Mouse (Mus musculus) forebrain, embryonic 13.5 days (tissue): ENCODE results near the gene Sorbs2. TPM values are rescaled to one million over a fixed set of nuclear protein-coding genes. Genes with fewer than 3 reads are reported as not detected.

Experiments used
- ATAC-seq: fragments of 200-750 bp; cut with Nextera tagmentation; 2 replicates; pipeline ENCODE4 v1.8.0; 2017
- H3K27ac ChIP-seq: fragments of 300-500 bp; sonication (generic); 2 replicates; pipeline ENCODE4 v1.5.1; 2015; ENCODE audit warnings: inconsistent platforms, mild to moderate bottlenecking, moderate library complexity
- H3K27me3 ChIP-seq: fragments of 300-500 bp; sonication (generic); 2 replicates; pipeline ENCODE4 v1.6.1; 2015; ENCODE audit warnings: mild to moderate bottlenecking, inconsistent platforms
- H3K36me3 ChIP-seq: fragments of 300-500 bp; sonication (generic); 2 replicates; pipeline ENCODE4 v1.6.1; 2015; ENCODE audit warnings: mild to moderate bottlenecking, inconsistent platforms; ENCODE audit not compliant: poor library complexity, severe bottlenecking
- H3K4me1 ChIP-seq: fragments of 300-500 bp; sonication (generic); 2 replicates; pipeline ENCODE4 v1.6.1; 2015; ENCODE audit warnings: inconsistent platforms
- H3K4me2 ChIP-seq: fragments of 300-500 bp; sonication (generic); 2 replicates; pipeline ENCODE4 v1.6.1; 2015; ENCODE audit warnings: inconsistent platforms, mild to moderate bottlenecking, moderate library complexity
- H3K4me3 ChIP-seq: fragments of 300-500 bp; sonication (generic); 2 replicates; pipeline ENCODE4 v1.5.1; 2015; ENCODE audit warnings: mild to moderate bottlenecking, inconsistent platforms
- H3K9ac ChIP-seq: fragments of 300-500 bp; sonication (generic); 2 replicates; pipeline ENCODE4 v1.6.1; 2015; ENCODE audit warnings: mild to moderate bottlenecking, inconsistent platforms
- H3K9me3 ChIP-seq: fragments of 300-500 bp; sonication (generic); replicated peaks from 2 replicates; pipeline ENCODE4 v1.6.1; 2016; ENCODE audit warnings: inconsistent platforms
- WGBS: fragments of 180-500 bp; shearing (Covaris S2); methylation state at CpG from one replicate; pipeline ENCODE4 v1.1.7; 2015; 5-methylcytosine and 5-hydroxymethylcytosine counted together
- polyA plus RNA-seq: library from polyadenylated mRNA; unstranded; fragments of >200 nt; fragmentation: Nextera tagmentation; extraction: Ambion mirVana; gene quantifications from 2 replicates; pipeline ENCODE4 v1.2.1, GENCODE M21; 2015

The Sorbs2 gene
- polyA plus RNA-seq, result 101 and 107 TPM in 2 replicates

DNA sequence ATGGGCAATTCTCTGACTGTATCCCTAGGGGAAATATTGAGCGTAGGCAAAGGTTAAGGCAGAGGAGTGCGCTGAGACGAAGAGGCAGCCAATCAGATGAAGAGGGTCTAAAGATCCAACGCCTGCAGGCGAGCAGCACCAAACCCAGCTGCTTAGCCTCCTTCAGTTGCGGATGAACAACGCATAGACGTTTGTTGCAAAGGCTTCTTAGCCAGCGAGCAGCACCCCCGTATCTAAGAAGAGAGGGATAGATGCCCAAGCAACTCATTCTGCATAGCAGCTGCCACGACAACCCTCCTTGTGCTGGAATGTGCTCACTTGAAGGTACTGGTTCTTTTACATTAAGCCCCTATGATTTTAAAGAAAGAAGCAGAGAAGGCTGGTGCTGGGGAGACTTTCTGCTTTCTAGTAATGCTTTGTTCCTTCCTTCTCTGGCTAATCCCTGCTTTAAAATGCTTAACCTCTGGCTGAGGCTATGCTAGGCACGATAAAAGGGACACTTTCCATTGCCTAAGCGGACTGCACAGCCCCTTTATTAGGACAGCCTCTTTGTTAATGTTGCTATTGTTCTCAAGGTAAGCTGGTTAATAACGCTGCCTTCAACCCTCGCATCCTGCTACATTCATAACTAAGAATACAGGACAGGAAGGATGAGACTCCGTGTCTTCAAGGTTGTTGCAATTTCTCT, at the start of gene Sorbs2:
Sorbs2 (plus strand) TSS at position 155 of the 688 bp plus-strand sequence.
- Histone ChIP-seq H3K27ac (peak within 1 kb of the TSS; percentile 87), H3K4me1 (peaks cover 31% of the 10 kb centered on the region), H3K4me3 (peak within 1 kb of the TSS; percentile 47), H3K9me3 (no peaks in the 10 kb centered on the region), H3K9ac (peak within 1 kb of the TSS; percentile 76), H3K27me3 (0 out of 2 replicates have a peak, but pooled peaks cover 2% of the 10 kb centered on the region), H3K4me2 (peak within 1 kb of the TSS; percentile 54), H3K36me3 (no peaks in the 10 kb centered on the region)
- ATAC-seq, result peak; percentile 93
- 2% methylated on average over 16 of the region's 16 CpGs for WGBS

DNA sequence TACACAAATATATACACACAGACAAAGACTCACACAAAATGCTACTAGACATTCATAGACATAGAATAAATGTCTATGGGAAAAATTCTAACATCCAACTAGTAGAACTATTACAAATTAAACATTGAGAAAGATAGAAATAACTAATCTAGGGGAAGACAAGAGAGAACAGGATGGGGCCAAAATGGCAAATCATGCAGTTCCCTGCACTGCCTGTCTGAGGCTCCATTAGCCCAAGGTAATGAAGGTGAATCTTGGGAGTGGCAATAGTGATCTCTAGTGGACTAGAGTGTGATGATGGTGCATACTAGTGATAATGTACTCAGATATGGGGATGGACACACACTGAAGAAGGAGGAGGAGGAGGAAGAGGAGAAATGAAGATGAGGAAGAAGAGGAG, 49.7 kb upstream of the Sorbs2 start:
- H3K27ac ChIP-seq, result no peak overlapping the region
- no peak overlapping the region for H3K4me3 ChIP-seq
- H3K36me3 ChIP-seq, result no peaks in the 10 kb centered on the region
- no peaks in the 10 kb centered on the region for H3K27me3 ChIP-seq
- no peaks in the 10 kb centered on the region for H3K9me3 ChIP-seq
- no peak for ATAC-seq
- H3K4me2 ChIP-seq, result no peak overlapping the region
- H3K9ac ChIP-seq, result no peak overlapping the region
- no peaks in the 10 kb centered on the region for H3K4me1 ChIP-seq

DNA sequence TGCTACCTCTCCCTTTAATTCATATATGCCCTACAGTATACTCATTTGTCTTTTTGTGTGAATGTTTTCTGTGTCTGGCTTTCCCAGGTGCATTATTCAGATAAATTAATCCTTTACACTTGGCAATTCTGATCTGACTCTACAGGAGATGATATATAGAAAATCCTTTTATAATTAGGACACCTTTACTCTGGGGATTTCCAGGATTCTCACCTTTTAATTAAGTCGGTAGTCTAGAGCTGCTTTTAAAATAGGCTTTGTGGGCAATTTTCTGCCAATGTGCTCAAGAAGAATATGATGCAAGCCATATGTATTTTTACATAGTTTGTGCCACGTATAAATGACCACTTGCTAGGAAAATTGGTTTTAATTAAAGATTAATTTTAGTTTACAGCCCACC, 38.6 kb upstream of the Sorbs2 start:
- no peaks in the 10 kb centered on the region for H3K9me3 ChIP-seq
- no peak overlapping the region for H3K9ac ChIP-seq
- ATAC-seq, result peak; percentile 3; the same call in 1 of the 2 replicates
- no peaks in the 10 kb centered on the region for H3K27me3 ChIP-seq
- H3K27ac ChIP-seq, result peak overlapping the region; percentile 69; the same call in 1 of the 2 replicates
- 43% methylated on average over 2 of the region's 2 CpGs for WGBS
- H3K36me3 ChIP-seq, result no peaks in the 10 kb centered on the region
- no peak overlapping the region for H3K4me2 ChIP-seq
- H3K4me3 ChIP-seq, result no peak overlapping the region
- H3K4me1 ChIP-seq, result peaks cover 20% of the 10 kb centered on the region

DNA sequence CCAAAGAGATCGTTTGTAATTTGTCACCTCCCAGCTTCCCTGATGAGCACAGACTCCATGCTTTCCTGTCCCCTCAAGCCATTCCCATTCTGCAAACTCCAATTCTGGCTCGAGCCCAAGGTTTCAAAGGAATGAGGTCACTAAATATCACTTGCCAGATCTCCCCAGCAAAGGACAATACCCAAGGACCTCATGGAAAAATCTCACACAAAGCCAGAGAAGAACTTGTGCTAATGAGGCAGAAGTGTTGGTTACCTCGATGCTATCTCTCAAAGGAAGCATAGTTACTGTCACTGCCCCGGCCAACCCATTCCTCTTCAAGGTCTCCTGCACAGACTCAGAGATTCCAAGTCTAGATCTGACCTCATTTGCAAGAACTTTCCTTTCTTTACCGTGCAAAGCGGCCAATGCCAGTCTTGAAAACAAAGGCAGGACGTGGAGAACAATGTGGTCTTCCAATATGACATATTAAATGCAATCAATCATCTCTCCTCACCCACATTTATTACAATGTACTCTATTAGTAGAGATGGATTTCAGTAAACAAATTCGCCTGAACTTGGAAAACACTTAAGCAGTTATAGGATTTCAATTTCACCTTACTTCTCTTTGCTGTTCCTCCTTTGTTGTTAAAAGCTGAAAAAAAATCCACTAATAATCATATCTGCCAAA, 37.9 kb upstream of the Sorbs2 start:
- no peaks in the 10 kb centered on the region for H3K36me3 ChIP-seq
- no peak overlapping the region for H3K9ac ChIP-seq
- H3K27me3 ChIP-seq, result no peaks in the 10 kb centered on the region
- H3K27ac ChIP-seq, result peak overlapping the region; percentile 69
- WGBS, result 35% methylated on average over 8 of the region's 8 CpGs
- no peak overlapping the region for H3K4me3 ChIP-seq
- peaks cover 17% of the 10 kb centered on the region for H3K4me1 ChIP-seq
- ATAC-seq, result peak; percentile 71; the same call in 1 of the 2 replicates
- no peak overlapping the region for H3K4me2 ChIP-seq
- H3K9me3 ChIP-seq, result no peaks in the 10 kb centered on the region

DNA sequence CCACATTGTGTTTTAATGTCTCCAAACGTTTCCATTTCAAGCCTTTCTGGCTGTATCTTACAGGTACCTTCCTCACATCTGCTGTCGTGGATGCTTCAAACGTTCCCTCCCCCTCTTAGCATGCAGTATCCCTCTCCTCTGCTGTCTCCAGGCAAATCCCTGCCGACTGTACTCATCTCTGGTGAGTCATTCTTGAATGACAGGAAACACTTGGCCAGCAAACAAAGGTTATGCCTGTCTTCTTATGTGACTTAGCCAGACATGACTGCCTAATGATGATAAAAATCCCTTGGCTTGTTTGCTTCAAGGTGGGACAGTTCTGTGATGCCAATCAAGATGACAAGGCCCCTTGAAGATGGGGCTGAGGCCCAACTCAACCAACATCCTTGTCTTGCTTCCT, 26.7 kb upstream of the Sorbs2 start:
- H3K9me3 ChIP-seq, result no peaks in the 10 kb centered on the region; the same call in 1 of the 2 replicates
- no peak for ATAC-seq
- no peaks in the 10 kb centered on the region for H3K4me1 ChIP-seq
- H3K36me3 ChIP-seq, result no peaks in the 10 kb centered on the region
- no peaks in the 10 kb centered on the region for H3K27me3 ChIP-seq
- 77% methylated on average over 4 of the region's 4 CpGs for WGBS
- H3K4me3 ChIP-seq, result no peak overlapping the region
- no peak overlapping the region for H3K27ac ChIP-seq
- no peak overlapping the region for H3K9ac ChIP-seq
- H3K4me2 ChIP-seq, result no peak overlapping the region

DNA sequence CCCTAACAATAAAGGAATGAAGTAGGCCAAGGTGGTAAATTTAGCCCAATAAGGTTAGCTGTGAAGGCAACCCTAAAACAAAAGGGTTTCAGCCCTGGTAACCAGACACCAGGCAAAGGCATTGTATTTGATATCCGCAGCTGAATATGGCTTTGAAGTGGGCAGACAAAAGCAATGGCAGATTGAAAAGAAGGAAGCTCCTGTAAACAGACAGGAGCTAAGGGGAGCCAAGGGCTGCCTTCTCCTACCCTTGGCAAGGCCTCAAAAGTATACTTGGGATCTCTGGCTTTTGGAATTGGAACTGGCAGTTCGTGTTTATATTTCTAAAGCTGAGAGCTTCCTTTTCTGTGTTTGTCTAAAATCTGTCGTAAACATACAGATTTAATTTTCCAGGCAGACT, 21.3 kb upstream of the Sorbs2 start:
- Histone ChIP-seq H3K27me3 (no peaks in the 10 kb centered on the region), H3K4me3 (no peak overlapping the region), H3K27ac (no peak overlapping the region), H3K4me1 (no peaks in the 10 kb centered on the region), H3K9me3 (no peaks in the 10 kb centered on the region), H3K36me3 (no peaks in the 10 kb centered on the region), H3K4me2 (no peak overlapping the region), H3K9ac (no peak overlapping the region)
- WGBS, result 55% methylated on average over 3 of the region's 3 CpGs
- no peak for ATAC-seq

DNA sequence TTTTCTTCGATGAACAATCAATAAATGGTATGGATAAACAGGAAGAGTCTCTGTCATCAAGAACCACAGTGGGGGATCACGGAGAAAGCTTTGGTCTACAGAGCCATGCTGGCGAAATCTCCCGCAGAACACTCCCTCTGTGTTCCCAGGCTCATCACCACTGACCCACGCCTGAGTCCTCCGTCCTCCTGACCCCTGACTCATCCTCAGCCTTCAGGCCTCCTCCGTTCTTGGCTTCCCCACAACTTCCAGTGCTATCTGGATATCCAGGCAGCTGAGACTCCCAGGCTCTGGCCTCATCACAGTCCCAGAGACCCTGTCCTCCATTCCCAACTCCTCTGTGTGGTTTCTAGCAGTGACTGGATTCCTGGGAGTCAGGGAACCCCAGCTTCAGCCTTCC, 3.6 kb upstream of the Sorbs2 start:
- ATAC-seq, result no peak
- Histone ChIP-seq H3K9ac (no peak overlapping the region), H3K27ac (no peak overlapping the region), H3K9me3 (no peaks in the 10 kb centered on the region), H3K27me3 (0 out of 2 replicates have a peak, but pooled peaks cover 2% of the 10 kb centered on the region), H3K36me3 (no peaks in the 10 kb centered on the region), H3K4me3 (no peak overlapping the region), H3K4me2 (no peak overlapping the region), H3K4me1 (peaks cover 18% of the 10 kb centered on the region)
- WGBS, result 88% methylated on average over 7 of the region's 7 CpGs

DNA sequence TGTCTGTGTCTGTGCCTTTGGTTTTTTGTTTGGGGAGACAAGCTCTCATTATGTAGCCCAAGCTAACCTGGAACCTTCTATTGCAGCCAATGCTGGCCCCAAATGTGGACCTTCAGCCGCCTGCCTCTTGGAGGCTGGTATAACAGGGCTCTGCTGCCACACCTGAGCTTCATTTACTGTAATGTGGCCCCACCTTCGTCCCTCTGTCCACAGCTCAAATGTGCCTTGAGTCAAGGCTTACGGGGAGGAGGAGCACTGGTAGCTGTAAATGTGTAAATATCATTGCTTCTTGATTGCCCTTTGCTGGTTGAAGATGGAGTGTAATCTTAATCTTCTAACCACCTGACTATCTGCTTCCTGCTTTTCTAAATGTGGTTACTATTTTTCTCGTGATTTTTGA, 1.2 kb upstream of the Sorbs2 start:
- Histone ChIP-seq H3K27me3 (0 out of 2 replicates have a peak, but pooled peaks cover 2% of the 10 kb centered on the region), H3K9me3 (no peaks in the 10 kb centered on the region), H3K4me1 (peaks cover 31% of the 10 kb centered on the region), H3K4me3 (no peak overlapping the region), H3K27ac (no peak overlapping the region), H3K36me3 (no peaks in the 10 kb centered on the region), H3K9ac (no peak overlapping the region), H3K4me2 (no peak overlapping the region)
- ATAC-seq, result no peak
- WGBS, result 79% methylated on average over 4 of the region's 4 CpGs

DNA sequence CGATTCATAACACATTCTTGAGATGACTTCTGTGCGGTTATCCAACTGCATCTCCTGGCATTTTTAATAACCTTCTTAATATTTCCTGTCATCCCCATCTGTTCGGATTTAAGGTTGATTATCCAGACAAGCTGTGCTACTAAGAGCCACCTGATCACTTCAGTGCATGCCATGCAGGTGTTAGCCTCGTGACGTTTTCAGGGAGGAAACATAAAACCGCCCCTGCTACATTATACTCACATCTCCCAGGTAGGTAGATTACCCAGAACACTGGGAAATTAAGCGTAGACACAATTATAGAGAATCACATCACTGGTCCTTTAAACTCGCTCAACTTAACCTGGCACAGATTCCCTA, 333 bp upstream of the Sorbs2 start:
- peak overlapping the region; percentile 54 for H3K4me2 ChIP-seq
- peak overlapping the region; percentile 87 for H3K27ac ChIP-seq
- WGBS, result 33% methylated on average over 8 of the region's 8 CpGs
- H3K4me3 ChIP-seq, result peak overlapping the region; percentile 47
- H3K9me3 ChIP-seq, result no peaks in the 10 kb centered on the region
- no peaks in the 10 kb centered on the region for H3K36me3 ChIP-seq
- peaks cover 31% of the 10 kb centered on the region for H3K4me1 ChIP-seq
- H3K27me3 ChIP-seq, result 0 out of 2 replicates have a peak, but pooled peaks cover 2% of the 10 kb centered on the region
- peak overlapping the region; percentile 76 for H3K9ac ChIP-seq
- peak; percentile 75 for ATAC-seq

DNA sequence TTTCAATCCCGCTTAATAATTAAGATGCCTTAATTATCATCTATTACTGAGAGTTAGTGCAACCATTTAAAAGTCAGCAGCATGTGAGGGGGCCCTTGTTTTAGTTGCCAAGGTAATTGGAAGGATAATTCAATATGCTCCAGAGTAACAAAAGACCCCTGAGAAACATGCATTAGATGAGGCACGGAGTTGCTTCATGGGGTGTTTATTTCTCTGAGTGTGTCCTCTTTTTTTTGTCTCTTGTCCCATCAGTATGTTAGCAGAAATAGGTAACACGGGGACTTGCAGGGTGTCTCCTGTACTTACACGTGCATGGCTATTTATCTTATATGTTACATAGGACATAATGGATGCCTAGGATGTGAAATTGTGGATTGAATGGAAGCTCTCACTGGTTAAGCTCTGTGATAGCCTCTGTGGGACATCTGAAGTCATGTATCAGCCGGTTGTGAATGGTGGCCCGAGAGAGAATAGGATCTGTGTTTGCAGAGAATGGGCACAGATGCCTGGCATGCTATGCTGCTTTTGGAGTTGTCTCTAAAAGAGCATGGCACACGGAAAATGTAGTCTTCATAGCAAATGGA, 1.0 kb downstream of the Sorbs2 start:
- H3K36me3 ChIP-seq, result no peaks in the 10 kb centered on the region
- ATAC-seq, result peak; percentile 20; the same call in 1 of the 2 replicates
- no peaks in the 10 kb centered on the region for H3K9me3 ChIP-seq
- peak overlapping the region; percentile 47 for H3K4me3 ChIP-seq
- WGBS, result 5% methylated on average over 7 of the region's 7 CpGs
- H3K9ac ChIP-seq, result peak overlapping the region; percentile 76
- H3K27ac ChIP-seq, result peak overlapping the region; percentile 87
- peaks cover 31% of the 10 kb centered on the region for H3K4me1 ChIP-seq
- H3K4me2 ChIP-seq, result peak overlapping the region; percentile 54
- H3K27me3 ChIP-seq, result 0 out of 2 replicates have a peak, but pooled peaks cover 2% of the 10 kb centered on the region

DNA sequence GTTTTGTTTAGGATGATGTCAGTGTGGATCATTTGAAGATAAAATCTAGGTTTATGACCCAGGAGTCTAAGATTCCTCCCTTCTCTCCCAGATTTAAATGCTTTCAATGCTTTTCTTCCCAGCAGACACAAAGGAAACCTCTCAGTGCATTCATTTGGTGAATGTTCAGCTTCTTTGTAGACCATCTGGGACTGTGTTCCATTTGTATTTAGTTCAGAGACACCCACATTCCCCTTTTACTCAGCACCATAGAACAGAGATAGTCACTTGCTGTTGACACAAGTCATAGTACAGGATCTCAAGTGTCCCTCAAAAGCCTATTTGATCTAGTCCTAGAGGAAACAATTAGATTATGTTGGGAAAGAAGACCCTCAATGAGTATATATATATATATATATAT, 4.8 kb downstream of the Sorbs2 start:
- H3K4me1 ChIP-seq, result peaks cover 28% of the 10 kb centered on the region
- H3K27ac ChIP-seq, result no peak overlapping the region
- H3K27me3 ChIP-seq, result no peaks in the 10 kb centered on the region
- no peak overlapping the region for H3K4me2 ChIP-seq
- no peak overlapping the region for H3K4me3 ChIP-seq
- no peak for ATAC-seq
- 0 out of 2 replicates have a peak, but pooled peaks cover 8% of the 10 kb centered on the region for H3K36me3 ChIP-seq
- no peaks in the 10 kb centered on the region for H3K9me3 ChIP-seq
- no peak overlapping the region for H3K9ac ChIP-seq

DNA sequence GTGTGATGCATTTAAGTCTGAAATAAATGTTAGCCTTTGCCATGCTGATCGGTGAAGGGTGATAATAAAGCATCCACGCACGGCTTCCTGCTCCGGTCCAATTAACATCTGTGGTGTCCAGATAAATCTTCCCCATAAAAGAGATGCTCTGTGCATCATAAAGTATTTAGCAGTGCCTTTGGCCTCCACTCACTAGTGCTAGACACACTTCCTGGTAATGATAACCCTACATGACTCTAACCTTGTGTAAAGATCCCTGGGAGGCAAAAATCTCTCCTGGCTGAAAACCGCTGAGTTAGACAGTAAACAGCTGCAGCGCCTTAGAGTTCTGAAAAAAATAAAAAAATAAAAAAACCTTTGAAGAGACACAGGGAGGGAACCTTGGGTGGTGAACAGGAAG, 14.0 kb downstream of the Sorbs2 start:
- Histone ChIP-seq H3K4me1 (no peaks in the 10 kb centered on the region), H3K9ac (no peak overlapping the region), H3K27me3 (no peaks in the 10 kb centered on the region), H3K4me3 (no peak overlapping the region), H3K36me3 (no peaks in the 10 kb centered on the region), H3K9me3 (no peaks in the 10 kb centered on the region), H3K4me2 (no peak overlapping the region), H3K27ac (no peak overlapping the region)
- 88% methylated on average over 6 of the region's 6 CpGs for WGBS
- ATAC-seq, result no peak
